In genomic region chr7:44384716-44385059, GRCm38 (mm10) we compare ENCODE assay signal across 8 mouse cellular contexts. TPM values are rescaled to one million over a fixed set of nuclear protein-coding genes. Genes with fewer than 3 reads are reported as not detected.
A peak's percentile ranks its signal among the peaks of the same experiment; 100 is the strongest.
DNase-seq lines count a peak whose midpoint lies in the region; ATAC-seq and TF ChIP-seq lines count a peak whose summit lies in the region.

No protein-coding gene starts in this region.

- H3K27ac ChIP-seq in heart, embryonic 12.5 days (ENCODE audit: poor library complexity, severe bottlenecking): no peak overlapping the region
- no peak overlapping the region for H3K27ac ChIP-seq in bone marrow macrophage, adult 2 months (ENCODE audit: insufficient read depth, low read depth, low read length)
- peak overlapping the region; percentile 74 for H3K27ac ChIP-seq in hindbrain, embryonic 10.5 days
- H3K27ac ChIP-seq in midbrain, embryonic 10.5 days (replicated peaks): peak overlapping the region; percentile 81

- peaks cover 64% of the 10 kb centered on the region for H3K27me3 ChIP-seq in heart, embryonic 12.5 days (replicated peaks)
- H3K27me3 ChIP-seq in hindbrain, embryonic 10.5 days (ENCODE audit: insufficient read depth, poor library complexity, severe bottlenecking): peaks cover 43% of the 10 kb centered on the region
- peaks cover 50% of the 10 kb centered on the region for H3K27me3 ChIP-seq in midbrain, embryonic 10.5 days (ENCODE audit: low read depth, poor library complexity, severe bottlenecking)

- ATAC-seq in heart, embryonic 12.5 days (ENCODE audit: insufficient number of reproducible peaks, low FRiP score): 0 out of 2 replicates have a peak, but pooled peaks have one; percentile 40

- no peak for TF ChIP-seq CTCF in bone marrow macrophage, adult 2 months (IDR thresholded peaks at IDR 0.05; ENCODE audit: low read depth, low read length)

- H3K9me3 ChIP-seq in heart, embryonic 12.5 days (replicated peaks): no peaks in the 10 kb centered on the region
- H3K9me3 ChIP-seq in hindbrain, embryonic 10.5 days: no peaks in the 10 kb centered on the region
- no peaks in the 10 kb centered on the region for H3K9me3 ChIP-seq in midbrain, embryonic 10.5 days (replicated peaks)

- peaks cover 9% of the 10 kb centered on the region for H3K4me1 ChIP-seq in heart, embryonic 12.5 days (replicated peaks)
- H3K4me1 ChIP-seq in bone marrow macrophage, adult 2 months (ENCODE audit: control insufficient read depth, insufficient read depth, low read length): no peaks in the 10 kb centered on the region
- H3K4me1 ChIP-seq in hindbrain, embryonic 10.5 days (replicated peaks): peaks cover 16% of the 10 kb centered on the region
- H3K4me1 ChIP-seq in midbrain, embryonic 10.5 days: peaks cover 21% of the 10 kb centered on the region

- H3K36me3 ChIP-seq in heart, embryonic 12.5 days: no peaks in the 10 kb centered on the region
- no peaks in the 10 kb centered on the region for H3K36me3 ChIP-seq in hindbrain, embryonic 10.5 days
- H3K36me3 ChIP-seq in midbrain, embryonic 10.5 days: no peaks in the 10 kb centered on the region

- H3K4me3 ChIP-seq in heart, embryonic 12.5 days: peak overlapping the region; percentile 57
- H3K4me3 ChIP-seq in bone marrow macrophage, adult 2 months (ENCODE audit: insufficient read depth, low read length): peak overlapping the region; percentile 49
- H3K4me3 ChIP-seq in hindbrain, embryonic 10.5 days: peak overlapping the region; percentile 59
- H3K4me3 ChIP-seq in midbrain, embryonic 10.5 days: peak overlapping the region; percentile 71

- WGBS in heart, embryonic 12.5 days: under 1% methylated on average over 17 of the region's 17 CpGs
- under 1% methylated on average over 17 of the region's 17 CpGs for WGBS in hindbrain, embryonic 10.5 days
- 1% methylated on average over 17 of the region's 17 CpGs for WGBS in midbrain, embryonic 10.5 days

- peak overlapping the region; percentile 95 for H3K4me2 ChIP-seq in heart, embryonic 12.5 days

- no peak for TF ChIP-seq POLR2A in bone marrow macrophage, adult 2 months (IDR thresholded peaks at IDR 0.05; ENCODE audit: borderline replicate concordance, low read depth, low read length)

- DNase-seq in heart, adult 8-10 months (ENCODE audit: low spot score): no peak
- no peak for DNase-seq in hindbrain, embryonic 10.5 days (ENCODE audit: low spot score)
- no peak for DNase-seq in midbrain, embryonic 10.5 days (ENCODE audit: low spot score)
- no peak for DNase-seq in urinary bladder, postnatal 36 days (ENCODE audit: low spot score in 2 of 2)
- no peak for DNase-seq in ovary, postnatal 14 days (ENCODE audit: low spot score)
- DNase-seq in B cell, adult 2 months: no peak

- peak overlapping the region; percentile 42 for H3K9ac ChIP-seq in heart, embryonic 12.5 days

RNA-seq across cellular contexts. Expression of gene Syt3, which starts 0.8 kb away (rescaled TPM):
- polyA plus RNA-seq in heart, embryonic 12.5 days (2016; fragmentation: Nextera tagmentation; extraction: Ambion mirVana): 0.55 and 0.63 TPM in 2 replicates
- total RNA-seq in heart, adult 8-10 months (2022): 1 to 10 TPM; 2.4 to 3.7 (median 3.1) TPM
- 0.62 and 0.89 TPM in 2 replicates for polyA plus RNA-seq in bone marrow macrophage, adult 2 months (2012; ENCODE audit: insufficient read depth, insufficient read length, missing spikeins)
- polyA plus RNA-seq in hindbrain, embryonic 10.5 days (2016; fragmentation: Nextera tagmentation; extraction: Ambion mirVana): 2.7 and 3.0 TPM in 2 replicates
- polyA plus RNA-seq in midbrain, embryonic 10.5 days (2016; fragmentation: Nextera tagmentation; extraction: Ambion mirVana): 1.9 and 2.0 TPM in 2 replicates

RNA-seq across cellular contexts. Expression of gene 1700008O03Rik, which starts 0.9 kb away (rescaled TPM):
- 0.40 and 0.94 TPM in 2 replicates for polyA plus RNA-seq in heart, embryonic 12.5 days (2016; fragmentation: Nextera tagmentation; extraction: Ambion mirVana)
- under 1 TPM in 1 of 4 experiments, not detected in 3; 0.46 TPM for total RNA-seq in heart, adult 8-10 months (2022)
- polyA plus RNA-seq in bone marrow macrophage, adult 2 months (2012; ENCODE audit: insufficient read depth, insufficient read length, missing spikeins): 1.2 TPM in 1 of 2 replicates, not detected in the other
- 2.1 and 2.7 TPM in 2 replicates for polyA plus RNA-seq in hindbrain, embryonic 10.5 days (2016; fragmentation: Nextera tagmentation; extraction: Ambion mirVana)
- 1.7 TPM in 2 replicates for polyA plus RNA-seq in midbrain, embryonic 10.5 days (2016; fragmentation: Nextera tagmentation; extraction: Ambion mirVana)

RNA-seq across cellular contexts. Expression of gene Lrrc4b, which starts 44.1 kb away (rescaled TPM):
- polyA plus RNA-seq in heart, embryonic 12.5 days (2016; fragmentation: Nextera tagmentation; extraction: Ambion mirVana): 2.3 and 2.4 TPM in 2 replicates
- 10 to 100 TPM; 33.5 to 37.9 (median 36.4) TPM for total RNA-seq in heart, adult 8-10 months (2022)
- polyA plus RNA-seq in bone marrow macrophage, adult 2 months (2012; ENCODE audit: insufficient read depth, insufficient read length, missing spikeins): not detected in 2 replicates
- polyA plus RNA-seq in hindbrain, embryonic 10.5 days (2016; fragmentation: Nextera tagmentation; extraction: Ambion mirVana): 1.7 and 4.4 TPM in 2 replicates
- 2.4 and 3.5 TPM in 2 replicates for polyA plus RNA-seq in midbrain, embryonic 10.5 days (2016; fragmentation: Nextera tagmentation; extraction: Ambion mirVana)

Comparison
In these comparisons a context has a peak if more than half of its experiments do, and no peak if none do; other contexts are left out.
1. H3K27ac ChIP-seq: peak in hindbrain, embryonic 10.5 days (single experiment) and midbrain, embryonic 10.5 days (single experiment); none in heart, embryonic 12.5 days (single experiment) and bone marrow macrophage, adult 2 months (single experiment).
2. Peak in every context shown above with its lines, with median percentiles within 50 percentile points of each other: H3K4me3 ChIP-seq.